Comparison of ENCODE assay signal across 8 mouse cellular contexts in genomic region chr9:122023873-122024272, GRCm38 (mm10). TPM values are rescaled to one million over a fixed set of nuclear protein-coding genes. Genes with fewer than 3 reads are reported as not detected.
DNase-seq lines count a peak whose midpoint lies in the region; ATAC-seq and TF ChIP-seq lines count a peak whose summit lies in the region.
"Had no signal": no experiment of that assay in that cellular context is flagged by ENCODE, and none has a peak within 500 bp of the region (broad histone marks: within the 10 kb centered on the region; RNA-seq: fewer than 3 reads in every experiment).

No protein-coding gene starts in this region.

- H3K9me3 ChIP-seq in heart, postnatal 0 days (replicated peaks; ENCODE audit: control insufficient read depth, low read length) = no peaks in the 10 kb centered on the region

- H3K9ac ChIP-seq in heart, postnatal 0 days (replicated peaks; ENCODE audit: low read depth, low read length) = no peak overlapping the region

- H3K4me3 ChIP-seq in gastrocnemius, adult 2 months = no peak overlapping the region; the same call in 1 of the 2 replicates
- no peak overlapping the region for H3K4me3 ChIP-seq in spleen, adult 2 months (ENCODE audit: extremely low read depth, insufficient read depth, insufficient read length)
- no peak overlapping the region for H3K4me3 ChIP-seq in heart, postnatal 0 days (ENCODE audit: low read depth, low read length)

- peak overlapping the region; percentile 86 for H3K27ac ChIP-seq in gastrocnemius, adult 2 months
- peak overlapping the region; percentile 62; the same call in 1 of the 2 replicates for H3K27ac ChIP-seq in spleen, adult 2 months (ENCODE audit: insufficient read depth, low read length)
- H3K27ac ChIP-seq in heart, postnatal 0 days (ENCODE audit: low read depth) = peak overlapping the region; percentile 85

- H3K4me2 ChIP-seq in heart, postnatal 0 days (ENCODE audit: low read depth, low read length) = no peak overlapping the region

- no peaks in the 10 kb centered on the region for H3K27me3 ChIP-seq in spleen, adult 2 months (ENCODE audit: control insufficient read depth, insufficient read depth, low read length)
- no peaks in the 10 kb centered on the region for H3K27me3 ChIP-seq in heart, postnatal 0 days (ENCODE audit: control insufficient read depth, insufficient read depth, low read length)

- no peak for TF ChIP-seq POLR2A in spleen, adult 2 months (IDR thresholded peaks at IDR 0.05; ENCODE audit: low read depth, low read length)

- H3K4me1 ChIP-seq in spleen, adult 2 months (ENCODE audit: control insufficient read depth, insufficient read depth, insufficient read length) = no peaks in the 10 kb centered on the region
- H3K4me1 ChIP-seq in heart, postnatal 0 days (ENCODE audit: control insufficient read depth, insufficient read depth) = peaks cover 40% of the 10 kb centered on the region

- no peak for TF ChIP-seq CTCF in gastrocnemius, adult 2 months (IDR thresholded peaks at IDR 0.05)
- no peak for TF ChIP-seq CTCF in spleen, adult 2 months (IDR thresholded peaks at IDR 0.05; ENCODE audit: extremely low read depth, insufficient read depth, insufficient read length, insufficient replicate concordance)
- TF ChIP-seq CTCF in heart, postnatal 0 days (IDR thresholded peaks at IDR 0.05; ENCODE audit: low read depth) = no peak

- WGBS in spleen, adult 2 months = 91% methylated on average over 5 of the region's 5 CpGs
- 45% methylated on average over 5 of the region's 5 CpGs for WGBS in heart, postnatal 0 days

- TF ChIP-seq EP300 in heart, postnatal 0 days (IDR thresholded peaks at IDR 0.05; ENCODE audit: low read depth) = no peak

- no peak for ATAC-seq in heart, postnatal 0 days (ENCODE audit: insufficient read depth, low read depth)

- intact Hi-C loops in gastrocnemius, adult 2 months (cut with DNase I) = no loop called here
- intact Hi-C loops in gastrocnemius, postnatal 36 days (cut with DNase I) = no loop called here

- no peak for DNase-seq in gastrocnemius, adult 2 months
- no peak for DNase-seq in gastrocnemius, postnatal 36 days
- no peak for DNase-seq in spleen, adult 2 months (ENCODE audit: low read depth in 1 of 2, low spot score in 2 of 2)
- no peak for DNase-seq in spleen, postnatal 4 days (ENCODE audit: low spot score in 2 of 2)
- DNase-seq in heart, postnatal 0 days (ENCODE audit: low spot score) = no peak
- DNase-seq in neural tube, embryonic 10.5 days (ENCODE audit: extremely low spot score, low spot score) = no peak
- DNase-seq in thymus, postnatal 10 days (ENCODE audit: low spot score in 2 of 2) = no peak
- DNase-seq: cerebellum, adult 11 months had no signal

- H3K36me3 ChIP-seq in spleen, adult 2 months (ENCODE audit: control insufficient read depth, insufficient read depth, low read length) = no peaks in the 10 kb centered on the region
- no peaks in the 10 kb centered on the region for H3K36me3 ChIP-seq in heart, postnatal 0 days (replicated peaks; ENCODE audit: control insufficient read depth, insufficient read depth, low read length)

RNA-seq across cellular contexts. Expression of gene Pomgnt2, which starts 27.0 kb away (rescaled TPM):
- 10 to 100 TPM; 14.9 to 16.7 TPM for total RNA-seq in gastrocnemius, adult 2 months (2021)
- 10 to 100 TPM; 10.4 to 11.8 TPM for total RNA-seq in gastrocnemius, postnatal 36 days (2021)
- polyA plus RNA-seq in spleen, adult 2 months (2012; rRNA removed) = 2.8 and 3.2 TPM in 2 replicates
- total RNA-seq in heart, postnatal 0 days (2014; rRNA removed; ENCODE audit: low replicate concordance) = 14.2 and 19.4 TPM in 2 replicates
- polyA plus RNA-seq in heart, postnatal 0 days (2015; fragmentation: Nextera tagmentation; extraction: Ambion mirVana) = 6.9 and 7.9 TPM in 2 replicates
